In genomic region chr14:25486220-25486619, GRCm38 (mm10) we compare ENCODE assay signal across 20 mouse cellular contexts. TPM values are rescaled to one million over a fixed set of nuclear protein-coding genes. Genes with fewer than 3 reads are reported as not detected.
DNase-seq lines count a peak whose midpoint lies in the region; ATAC-seq and TF ChIP-seq lines count a peak whose summit lies in the region.
"Had no signal": no experiment of that assay in that cellular context is flagged by ENCODE, and none has a peak within 500 bp of the region (broad histone marks: within the 10 kb centered on the region; RNA-seq: fewer than 3 reads in every experiment).

No protein-coding gene starts in this region.

- TF ChIP-seq CTCF in intestine, postnatal 0 days (IDR thresholded peaks at IDR 0.05; ENCODE audit: low read depth), result no peak

- no peaks in the 10 kb centered on the region for H3K9me3 ChIP-seq in heart, embryonic 10.5 days
- no peaks in the 10 kb centered on the region for H3K9me3 ChIP-seq in intestine, embryonic 16.5 days (ENCODE audit: control insufficient read depth, low read length)
- no peaks in the 10 kb centered on the region for H3K9me3 ChIP-seq in intestine, postnatal 0 days (ENCODE audit: control insufficient read depth)
- no peaks in the 10 kb centered on the region for H3K9me3 ChIP-seq in neural tube, embryonic 13.5 days
- H3K9me3 ChIP-seq: forebrain, embryonic 15.5 days; limb, embryonic 12.5 days; stomach, embryonic 15.5 days had no signal

- WGBS in heart, embryonic 10.5 days, result 63% methylated on average over 2 of the region's 2 CpGs
- WGBS in intestine, embryonic 16.5 days, result 80% methylated on average over 2 of the region's 2 CpGs
- WGBS in intestine, postnatal 0 days, result 63% methylated on average over 2 of the region's 2 CpGs
- WGBS in neural tube, embryonic 13.5 days, result 88% methylated on average over 2 of the region's 2 CpGs

- H3K4me2 ChIP-seq in intestine, embryonic 16.5 days (ENCODE audit: low read depth, low read length), result no peak overlapping the region
- no peak overlapping the region for H3K4me2 ChIP-seq in intestine, postnatal 0 days (replicated peaks; ENCODE audit: low read depth)
- H3K4me2 ChIP-seq in neural tube, embryonic 13.5 days, result no peak overlapping the region
- H3K4me2 ChIP-seq: forebrain, embryonic 15.5 days; limb, embryonic 12.5 days; stomach, embryonic 15.5 days had no signal

- 0 out of 2 replicates have a peak overlapping the region, but pooled peaks have one; percentile 1 for H3K9ac ChIP-seq in intestine, embryonic 16.5 days (ENCODE audit: low read depth, low read length)
- no peak overlapping the region for H3K9ac ChIP-seq in intestine, postnatal 0 days (ENCODE audit: low read depth, low read length)
- H3K9ac ChIP-seq in neural tube, embryonic 13.5 days, result no peak overlapping the region
- H3K9ac ChIP-seq: forebrain, embryonic 15.5 days; limb, embryonic 12.5 days; stomach, embryonic 15.5 days had no signal

- peak overlapping the region; percentile 86 for H3K27ac ChIP-seq in heart, embryonic 10.5 days
- H3K27ac ChIP-seq in intestine, embryonic 16.5 days (ENCODE audit: low read length), result no peak overlapping the region
- H3K27ac ChIP-seq in intestine, postnatal 0 days (ENCODE audit: low read depth, low read length), result no peak overlapping the region
- H3K27ac ChIP-seq in neural tube, embryonic 13.5 days (replicated peaks), result peak overlapping the region; percentile 33; the same call in 1 of the 2 replicates
- H3K27ac ChIP-seq: forebrain, embryonic 15.5 days; left cerebral cortex, adult 2 months; stomach, embryonic 15.5 days had no signal

- H3K4me3 ChIP-seq in heart, embryonic 10.5 days, result no peak overlapping the region
- H3K4me3 ChIP-seq in intestine, embryonic 16.5 days (ENCODE audit: low read length), result no peak overlapping the region
- no peak overlapping the region for H3K4me3 ChIP-seq in intestine, postnatal 0 days (ENCODE audit: low read depth, low read length)
- H3K4me3 ChIP-seq in neural tube, embryonic 13.5 days, result no peak overlapping the region
- H3K4me3 ChIP-seq: forebrain, embryonic 15.5 days; left cerebral cortex, adult 2 months; limb, embryonic 12.5 days; stomach, embryonic 15.5 days had no signal

- peaks cover 99% of the 10 kb centered on the region for H3K4me1 ChIP-seq in heart, embryonic 10.5 days
- peaks cover 78% of the 10 kb centered on the region for H3K4me1 ChIP-seq in intestine, embryonic 16.5 days (ENCODE audit: control insufficient read depth, insufficient read depth, low read length)
- peaks cover 17% of the 10 kb centered on the region for H3K4me1 ChIP-seq in intestine, postnatal 0 days (replicated peaks; ENCODE audit: control insufficient read depth, insufficient read depth, low read length)
- H3K4me1 ChIP-seq in neural tube, embryonic 13.5 days (replicated peaks), result peaks cover 100% of the 10 kb centered on the region

- H3K27me3 ChIP-seq in heart, embryonic 10.5 days (ENCODE audit: insufficient read depth, poor library complexity, severe bottlenecking), result no peaks in the 10 kb centered on the region
- H3K27me3 ChIP-seq in intestine, embryonic 16.5 days (replicated peaks; ENCODE audit: control insufficient read depth, insufficient read depth, low read length), result no peaks in the 10 kb centered on the region
- H3K27me3 ChIP-seq in intestine, postnatal 0 days (replicated peaks; ENCODE audit: control insufficient read depth, insufficient read depth, low read length), result no peaks in the 10 kb centered on the region
- H3K27me3 ChIP-seq in neural tube, embryonic 13.5 days, result no peaks in the 10 kb centered on the region
- H3K27me3 ChIP-seq: forebrain, embryonic 15.5 days; limb, embryonic 12.5 days; Patski; stomach, embryonic 15.5 days had no signal

- no peak for ATAC-seq in intestine, embryonic 16.5 days
- ATAC-seq in intestine, postnatal 0 days, result no peak
- ATAC-seq in neural tube, embryonic 13.5 days (ENCODE audit: low read depth), result no peak
- ATAC-seq: activated CD4-positive, CD25-positive, alpha-beta regulatory T cell, adult 4 months; forebrain, embryonic 15.5 days had no signal

- no peak for DNase-seq in heart, embryonic 10.5 days (ENCODE audit: low spot score)
- no peak for DNase-seq in heart, postnatal 10 days
- DNase-seq in neural tube, embryonic 10.5 days (ENCODE audit: extremely low spot score, low spot score), result no peak
- DNase-seq in layer of hippocampus, postnatal 10 days (ENCODE audit: low spot score in 2 of 2), result no peak
- DNase-seq: adrenal gland, postnatal 25 days; cerebellum, adult 18-20 months; kidney, postnatal 14 days; lung, adult 18-20 months; lung, postnatal 36 days; midbrain, embryonic 14.5 days; spleen, adult 18-20 months had no signal

- intact Hi-C loops in heart, postnatal 10 days (cut with DNase I), result no loop called here

- H3K36me3 ChIP-seq in heart, embryonic 10.5 days, result no peaks in the 10 kb centered on the region
- H3K36me3 ChIP-seq in intestine, embryonic 16.5 days (ENCODE audit: control insufficient read depth, insufficient read depth, low read length), result no peaks in the 10 kb centered on the region
- H3K36me3 ChIP-seq in intestine, postnatal 0 days (ENCODE audit: control insufficient read depth, insufficient read depth), result no peaks in the 10 kb centered on the region
- H3K36me3 ChIP-seq in neural tube, embryonic 13.5 days, result no peaks in the 10 kb centered on the region
- H3K36me3 ChIP-seq: forebrain, embryonic 15.5 days; stomach, embryonic 15.5 days had no signal

RNA-seq across cellular contexts. Expression of gene Zmiz1, which starts 27.2 kb away (rescaled TPM):
- 38.1 and 45.8 TPM in 2 replicates for polyA plus RNA-seq in heart, embryonic 10.5 days (2016; fragmentation: Nextera tagmentation; extraction: Ambion mirVana)
- 10 to 100 TPM; 70.9 to 72.0 TPM for total RNA-seq in heart, postnatal 10 days (2021)
- polyA plus RNA-seq in intestine, embryonic 16.5 days (2015; fragmentation: Nextera tagmentation; extraction: Ambion mirVana), result 21.2 and 22.3 TPM in 2 replicates
- 12.4 and 13.5 TPM in 2 replicates for polyA plus RNA-seq in intestine, postnatal 0 days (2015; fragmentation: Nextera tagmentation; extraction: Ambion mirVana)
- 57.2 and 66.2 TPM in 2 replicates for polyA plus RNA-seq in neural tube, embryonic 13.5 days (2015; fragmentation: Nextera tagmentation; extraction: Ambion mirVana)
- 100 to 1,000 TPM; 115 to 128 TPM for total RNA-seq in layer of hippocampus, postnatal 10 days (2021)

Comparison
In these comparisons a context has a peak if more than half of its experiments do, and no peak if none do; other contexts are left out.
1. H3K27ac ChIP-seq: peak in heart, embryonic 10.5 days (single experiment) and neural tube, embryonic 13.5 days (single experiment); none in intestine, embryonic 16.5 days (single experiment) and intestine, postnatal 0 days (single experiment).